Mouse (Mus musculus) limb, embryonic 14.5 days (tissue): ENCODE data around the gene Clec16a. TPM values are rescaled to one million over a fixed set of nuclear protein-coding genes. Genes with fewer than 3 reads are reported as not detected.

Experiments
- ATAC-seq: fragments of 200-750 bp; cut with Nextera tagmentation; 2 replicates; pipeline ENCODE4 v1.8.0; 2017; ENCODE audit warnings: low read depth, moderate number of reproducible peaks, moderate TSS enrichment; ENCODE audit not compliant: low FRiP score
- DNase-seq: peaks from one replicate; pipeline ENCODE4 v3.0.0-alpha.2; 2015; ENCODE audit warnings: low spot score
- H3K27ac ChIP-seq: fragments of 300-500 bp; sonication (generic); replicated peaks from 2 replicates; pipeline ENCODE4 v1.5.1; 2014; ENCODE audit warnings: low read depth, mild to moderate bottlenecking, low read length, moderate library complexity, mixed read lengths
- H3K27me3 ChIP-seq: fragments of 300-500 bp; sonication (generic); 2 replicates; pipeline ENCODE4 v1.6.1; 2014; ENCODE audit warnings: low read length, mixed read lengths; ENCODE audit not compliant: control insufficient read depth, insufficient read depth
- H3K36me3 ChIP-seq: fragments of 300-500 bp; sonication (generic); 2 replicates; pipeline ENCODE4 v1.6.1; 2014; ENCODE audit warnings: mild to moderate bottlenecking, low read length, moderate library complexity, mixed read lengths; ENCODE audit not compliant: control insufficient read depth, insufficient read depth
- H3K4me1 ChIP-seq: fragments of 300-500 bp; sonication (generic); 2 replicates; pipeline ENCODE4 v1.6.1; 2014; ENCODE audit warnings: antibody characterized with exemption, low read length, mixed read lengths; ENCODE audit not compliant: control insufficient read depth, insufficient read depth
- H3K4me2 ChIP-seq: fragments of 300-500 bp; sonication (generic); replicated peaks from 2 replicates; pipeline ENCODE4 v1.6.1; 2014; ENCODE audit warnings: low read depth, mild to moderate bottlenecking, low read length, moderate library complexity; ENCODE audit not compliant: severe bottlenecking
- H3K4me3 ChIP-seq: fragments of 300-500 bp; sonication (generic); replicated peaks from 2 replicates; pipeline ENCODE4 v1.5.1; 2014; ENCODE audit warnings: low read length
- H3K9ac ChIP-seq: fragments of 300-500 bp; sonication (generic); 2 replicates; pipeline ENCODE4 v1.6.1; 2014; ENCODE audit warnings: mild to moderate bottlenecking, low read depth, low read length, moderate library complexity; ENCODE audit not compliant: severe bottlenecking
- H3K9me3 ChIP-seq: fragments of 300-500 bp; sonication (generic); 2 replicates; pipeline ENCODE4 v1.6.1; 2016; ENCODE audit warnings: low read length; ENCODE audit not compliant: control insufficient read depth
- POLR2A ChIP-seq: fragments of 200-500 bp; IDR thresholded peaks from 2 replicates; pipeline ENCODE4 v1.8.0; 2012; ENCODE audit warnings: inconsistent platforms, mild to moderate bottlenecking, moderate library complexity, borderline replicate concordance; ENCODE audit not compliant: insufficient read depth, insufficient read length; ENCODE audit errors: extremely low read depth
- WGBS: fragments of 180-500 bp; shearing (Covaris S2); extraction: QIAGEN DNeasy Blood & Tissue Kit; methylation state at CpG from one replicate; pipeline ENCODE4 v1.1.7; 2014; 5-methylcytosine and 5-hydroxymethylcytosine counted together
- polyA plus RNA-seq, 2 experiments: library from polyadenylated mRNA; depleted of rRNA in 1 of 2; stranded (reverse) in 1 of 2; unstranded in 1 of 2; fragments of >200 nt; fragmentation: Nextera tagmentation in 1 of 2; extraction: Ambion mirVana in 1 of 2; gene quantifications; 2 replicates each; pipeline versions ENCODE4 v1.2.1 to v1.2.3; 2012 to 2014

Clec16a gene
- polyA plus RNA-seq, 2 experiments = 12.5 to 29.9 TPM

DNA sequence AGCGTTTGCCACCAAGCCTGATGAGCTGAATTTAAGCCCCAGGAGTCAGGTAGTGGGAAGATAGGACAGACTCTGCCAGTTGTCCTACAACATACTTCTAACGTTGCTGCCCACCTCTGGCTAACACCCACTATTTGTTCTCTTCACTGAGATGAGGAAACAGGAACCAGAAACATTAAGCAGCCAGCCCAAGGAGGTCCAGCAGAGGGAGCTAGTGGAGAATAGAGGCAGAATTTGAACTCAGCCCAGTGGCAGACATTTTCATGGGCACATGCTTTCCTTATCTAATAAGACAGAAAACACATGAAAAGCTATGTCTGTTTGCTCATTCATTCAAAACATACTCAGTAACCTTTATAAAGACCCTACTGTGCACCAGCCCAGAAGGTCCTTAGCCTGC lies 42.1 kb upstream of the Clec16a start:
- ATAC-seq = no peak
- no peak overlapping the region for H3K27ac ChIP-seq
- no peak overlapping the region for H3K9ac ChIP-seq
- 62% methylated on average over 2 of the region's 2 CpGs for WGBS
- no peaks in the 10 kb centered on the region for H3K27me3 ChIP-seq
- no peak overlapping the region for H3K4me2 ChIP-seq
- no peak for TF ChIP-seq POLR2A
- no peaks in the 10 kb centered on the region for H3K4me1 ChIP-seq
- H3K9me3 ChIP-seq = no peaks in the 10 kb centered on the region
- no peak for DNase-seq
- H3K4me3 ChIP-seq = no peak overlapping the region
- no peaks in the 10 kb centered on the region for H3K36me3 ChIP-seq

DNA sequence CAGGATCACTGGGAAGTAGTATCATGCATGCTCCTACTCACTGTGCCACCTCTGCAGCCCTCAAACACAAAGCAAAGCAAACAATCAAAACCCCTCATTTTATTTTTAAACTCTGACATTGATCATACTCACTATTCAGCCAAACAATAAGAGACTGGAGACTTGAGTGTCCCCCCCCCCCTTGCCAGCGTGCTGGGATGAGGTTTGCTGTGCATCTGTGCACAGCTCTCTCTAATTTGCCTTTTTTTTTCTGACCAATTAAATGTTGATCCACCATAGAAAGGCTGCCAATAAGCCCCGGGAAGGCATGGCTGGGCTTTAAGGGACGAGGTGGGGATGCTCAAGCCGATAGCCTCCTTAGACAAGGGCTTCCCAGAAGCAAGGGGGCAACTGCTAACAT lies 37.7 kb upstream of the Clec16a start:
- Histone ChIP-seq H3K4me1 (no peaks in the 10 kb centered on the region), H3K27me3 (no peaks in the 10 kb centered on the region), H3K27ac (no peak overlapping the region), H3K9ac (no peak overlapping the region), H3K9me3 (no peaks in the 10 kb centered on the region), H3K36me3 (no peaks in the 10 kb centered on the region), H3K4me2 (no peak overlapping the region), H3K4me3 (no peak overlapping the region)
- 56% methylated on average over 4 of the region's 4 CpGs for WGBS
- ATAC-seq (no peak), DNase-seq (no peak)
- no peak for TF ChIP-seq POLR2A

DNA sequence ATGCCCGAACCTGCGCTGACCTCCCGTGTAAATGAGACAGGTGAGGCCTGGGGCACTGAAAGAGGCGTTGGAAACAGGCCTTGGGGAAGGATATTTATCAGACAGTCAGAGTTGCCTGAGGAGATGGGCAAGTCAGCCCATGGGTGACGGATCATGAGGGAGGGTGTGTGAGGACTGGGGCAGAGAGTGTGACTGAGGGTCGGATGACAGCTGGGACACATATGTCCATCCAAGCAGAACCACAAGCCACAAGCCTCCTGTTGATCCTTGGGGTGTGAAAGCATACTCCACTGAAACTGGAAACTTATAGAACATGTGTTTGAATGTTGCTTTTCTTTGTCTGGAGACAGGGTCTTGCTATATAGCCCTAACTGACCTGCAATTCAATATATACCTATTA lies 36.4 kb upstream of the Clec16a start:
- Histone ChIP-seq H3K4me3 (no peak overlapping the region), H3K4me2 (no peak overlapping the region), H3K9ac (no peak overlapping the region), H3K27me3 (no peaks in the 10 kb centered on the region), H3K4me1 (no peaks in the 10 kb centered on the region), H3K36me3 (no peaks in the 10 kb centered on the region), H3K27ac (no peak overlapping the region), H3K9me3 (no peaks in the 10 kb centered on the region)
- WGBS = 57% methylated on average over 6 of the region's 6 CpGs
- ATAC-seq = no peak
- TF ChIP-seq POLR2A = no peak
- no peak for DNase-seq

DNA sequence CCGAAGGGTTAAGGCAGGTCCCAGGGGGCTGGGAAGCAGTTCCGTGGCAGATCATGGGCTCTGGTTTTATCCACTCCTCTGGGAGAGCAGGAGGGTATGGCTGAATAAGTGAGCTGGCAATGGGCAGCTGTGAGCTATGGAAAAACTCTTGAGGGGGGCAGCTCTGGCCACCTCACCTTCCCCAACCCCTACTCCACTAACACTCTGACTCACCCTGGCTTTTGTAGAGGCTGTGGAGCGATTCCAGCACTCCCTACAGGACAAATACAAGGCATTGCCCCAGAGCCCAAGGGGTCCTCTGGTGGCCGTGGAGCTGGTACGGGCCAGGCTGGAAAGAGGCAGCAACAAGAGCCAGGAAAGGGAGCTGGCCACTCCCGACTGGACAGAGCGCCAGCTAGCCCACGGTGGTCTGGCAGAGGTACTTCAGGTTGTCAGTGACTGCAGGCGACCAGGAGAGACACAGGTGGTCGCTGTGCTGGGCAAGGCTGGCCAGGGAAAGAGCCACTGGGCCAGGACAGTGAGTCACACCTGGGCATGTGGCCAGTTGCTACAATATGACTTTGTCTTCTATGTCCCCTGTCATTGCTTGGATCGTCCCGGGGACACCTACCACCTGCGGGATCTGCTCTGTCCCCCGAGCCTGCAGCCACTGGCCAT lies 34.5 kb upstream of the Clec16a start:
- H3K4me3 ChIP-seq = no peak overlapping the region
- H3K4me2 ChIP-seq = no peak overlapping the region
- no peak overlapping the region for H3K9ac ChIP-seq
- no peaks in the 10 kb centered on the region for H3K9me3 ChIP-seq
- H3K27me3 ChIP-seq = no peaks in the 10 kb centered on the region
- no peaks in the 10 kb centered on the region for H3K36me3 ChIP-seq
- H3K4me1 ChIP-seq = no peaks in the 10 kb centered on the region
- WGBS = 60% methylated on average over 14 of the region's 14 CpGs
- TF ChIP-seq POLR2A = no peak
- DNase-seq (no peak), ATAC-seq (no peak)
- no peak overlapping the region for H3K27ac ChIP-seq

DNA sequence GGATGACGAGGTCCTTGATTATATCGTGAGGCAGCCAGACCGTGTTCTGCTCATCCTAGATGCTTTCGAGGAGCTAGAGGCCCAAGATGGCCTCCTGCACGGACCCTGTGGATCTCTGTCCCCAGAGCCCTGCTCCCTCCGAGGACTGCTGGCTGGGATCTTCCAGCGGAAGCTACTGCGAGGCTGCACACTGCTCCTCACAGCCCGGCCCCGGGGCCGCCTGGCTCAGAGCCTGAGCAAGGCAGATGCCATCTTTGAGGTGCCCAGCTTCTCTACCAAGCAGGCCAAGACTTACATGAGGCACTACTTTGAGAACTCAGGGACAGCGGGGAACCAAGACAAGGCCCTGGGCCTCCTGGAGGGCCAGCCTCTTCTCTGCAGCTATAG lies 34.0 kb upstream of the Clec16a start:
- no peaks in the 10 kb centered on the region for H3K36me3 ChIP-seq
- TF ChIP-seq POLR2A = no peak

More for the DNA sequence above, 34.0 kb upstream of the Clec16a start:
- H3K4me1 ChIP-seq = no peaks in the 10 kb centered on the region
- H3K9ac ChIP-seq = no peak overlapping the region
- no peak overlapping the region for H3K27ac ChIP-seq
- H3K4me3 ChIP-seq = no peak overlapping the region
- no peaks in the 10 kb centered on the region for H3K9me3 ChIP-seq
- H3K4me2 ChIP-seq = no peak overlapping the region
- H3K27me3 ChIP-seq = no peaks in the 10 kb centered on the region
- 79% methylated on average over 12 of the region's 12 CpGs for WGBS
- no peak for ATAC-seq
- no peak for DNase-seq
